In genomic region chr5:17296571-17297035, GRCm38 (mm10) we compare ENCODE assay signal across 12 mouse cellular contexts.
DNase-seq lines count a peak whose midpoint lies in the region; ATAC-seq and TF ChIP-seq lines count a peak whose summit lies in the region.
"Had no signal": no experiment of that assay in that cellular context is flagged by ENCODE, and none has a peak within 500 bp of the region (broad histone marks: within the 10 kb centered on the region; RNA-seq: fewer than 3 reads in every experiment).

No protein-coding gene starts in this region.

- H3K4me2 ChIP-seq in lung, embryonic 16.5 days (ENCODE audit: low read depth, low read length): no peak overlapping the region
- no peak overlapping the region for H3K4me2 ChIP-seq in forebrain, postnatal 0 days (ENCODE audit: low read depth)
- no peak overlapping the region for H3K4me2 ChIP-seq in kidney, postnatal 0 days (ENCODE audit: low read length)
- no peak overlapping the region for H3K4me2 ChIP-seq in stomach, embryonic 16.5 days (ENCODE audit: low read depth, low read length)
- H3K4me2 ChIP-seq: embryonic facial prominence, embryonic 15.5 days had no signal

- no peaks in the 10 kb centered on the region for H3K27me3 ChIP-seq in lung, embryonic 16.5 days (ENCODE audit: control insufficient read depth, insufficient read depth, low read depth, low read length)
- H3K27me3 ChIP-seq in forebrain, postnatal 0 days (ENCODE audit: insufficient read depth, low read length): no peaks in the 10 kb centered on the region
- no peaks in the 10 kb centered on the region for H3K27me3 ChIP-seq in kidney, postnatal 0 days (ENCODE audit: insufficient read depth, low read length)
- H3K27me3 ChIP-seq in stomach, embryonic 16.5 days (ENCODE audit: control insufficient read depth, insufficient read depth, low read length): no peaks in the 10 kb centered on the region
- H3K27me3 ChIP-seq: CH12.LX; embryonic facial prominence, embryonic 15.5 days had no signal

- 51% methylated on average over 4 of the region's 4 CpGs for WGBS in lung, embryonic 16.5 days
- 11% methylated on average over 4 of the region's 4 CpGs for WGBS in forebrain, postnatal 0 days
- WGBS in kidney, postnatal 0 days: 46% methylated on average over 4 of the region's 4 CpGs
- 48% methylated on average over 4 of the region's 4 CpGs for WGBS in stomach, embryonic 16.5 days

- DNase-seq in lung, postnatal 4 days: no peak
- DNase-seq in forebrain, postnatal 0 days: no peak
- peak; percentile 58 for DNase-seq in kidney, postnatal 0 days (ENCODE audit: low spot score)
- DNase-seq in adrenal gland, postnatal 14 days: no peak
- DNase-seq in gastrocnemius, postnatal 25 days: no peak
- DNase-seq: cerebellum, adult 9-11 months; liver had no signal

- H3K9ac ChIP-seq in lung, embryonic 16.5 days (ENCODE audit: low read length): no peak overlapping the region
- no peak overlapping the region for H3K9ac ChIP-seq in forebrain, postnatal 0 days
- H3K9ac ChIP-seq in kidney, postnatal 0 days (ENCODE audit: low read depth, low read length): no peak overlapping the region
- no peak overlapping the region for H3K9ac ChIP-seq in stomach, embryonic 16.5 days (ENCODE audit: low read length)
- H3K9ac ChIP-seq: embryonic facial prominence, embryonic 15.5 days had no signal

- no peaks in the 10 kb centered on the region for H3K4me1 ChIP-seq in lung, embryonic 16.5 days (replicated peaks; ENCODE audit: control insufficient read depth, insufficient read depth, low read length)
- H3K4me1 ChIP-seq in forebrain, postnatal 0 days (ENCODE audit: insufficient read depth): no peaks in the 10 kb centered on the region
- H3K4me1 ChIP-seq in kidney, postnatal 0 days (replicated peaks; ENCODE audit: insufficient read depth, low read length): no peaks in the 10 kb centered on the region
- H3K4me1 ChIP-seq in stomach, embryonic 16.5 days (ENCODE audit: control insufficient read depth, insufficient read depth, low read length): no peaks in the 10 kb centered on the region
- H3K4me1 ChIP-seq: embryonic facial prominence, embryonic 15.5 days had no signal

- no peak for TF ChIP-seq CTCF in forebrain, postnatal 0 days (IDR thresholded peaks at IDR 0.05; ENCODE audit: low read depth)
- TF ChIP-seq CTCF in kidney, postnatal 0 days (IDR thresholded peaks at IDR 0.05; ENCODE audit: low read depth): no peak

- peak overlapping the region; percentile 73 for H3K27ac ChIP-seq in lung, embryonic 16.5 days (ENCODE audit: low read length)
- H3K27ac ChIP-seq in forebrain, postnatal 0 days (ENCODE audit: low read depth, low read length): no peak overlapping the region
- H3K27ac ChIP-seq in kidney, postnatal 0 days: peak overlapping the region; percentile 48; the same call in 1 of the 2 replicates
- peak overlapping the region; percentile 72 for H3K27ac ChIP-seq in stomach, embryonic 16.5 days (ENCODE audit: low read length)
- H3K27ac ChIP-seq: embryonic facial prominence, embryonic 15.5 days; layer of hippocampus, adult 2 months had no signal

- H3K4me3 ChIP-seq in lung, embryonic 16.5 days (ENCODE audit: low read length): no peak overlapping the region
- H3K4me3 ChIP-seq in forebrain, postnatal 0 days (ENCODE audit: low read depth, low read length): no peak overlapping the region
- no peak overlapping the region for H3K4me3 ChIP-seq in kidney, postnatal 0 days (replicated peaks; ENCODE audit: low read depth, low read length)
- no peak overlapping the region for H3K4me3 ChIP-seq in stomach, embryonic 16.5 days (replicated peaks; ENCODE audit: low read length)
- H3K4me3 ChIP-seq: embryonic facial prominence, embryonic 15.5 days; layer of hippocampus, adult 2 months had no signal

- H3K36me3 ChIP-seq in lung, embryonic 16.5 days (ENCODE audit: control insufficient read depth, insufficient read depth, low read length): no peaks in the 10 kb centered on the region
- no peaks in the 10 kb centered on the region for H3K36me3 ChIP-seq in forebrain, postnatal 0 days (ENCODE audit: insufficient read depth)
- H3K36me3 ChIP-seq in kidney, postnatal 0 days (ENCODE audit: insufficient read depth, low read length): no peaks in the 10 kb centered on the region
- no peaks in the 10 kb centered on the region for H3K36me3 ChIP-seq in stomach, embryonic 16.5 days (ENCODE audit: control insufficient read depth, insufficient read depth, low read length)
- H3K36me3 ChIP-seq: embryonic facial prominence, embryonic 15.5 days had no signal

- ATAC-seq in lung, embryonic 16.5 days (ENCODE audit: low read depth): peak; percentile 87
- 0 out of 2 replicates have a peak, but pooled peaks have one; percentile 20 for ATAC-seq in forebrain, postnatal 0 days
- ATAC-seq in kidney, postnatal 0 days (replicated peaks; ENCODE audit: low FRiP score, low read depth): peak; percentile 85
- ATAC-seq in stomach, embryonic 16.5 days (ENCODE audit: insufficient read depth, low FRiP score): peak; percentile 77

- no peaks in the 10 kb centered on the region for H3K9me3 ChIP-seq in lung, embryonic 16.5 days (ENCODE audit: control insufficient read depth, low read length)
- H3K9me3 ChIP-seq in forebrain, postnatal 0 days (ENCODE audit: low read length): no peaks in the 10 kb centered on the region
- H3K9me3 ChIP-seq in kidney, postnatal 0 days (replicated peaks; ENCODE audit: low read length): no peaks in the 10 kb centered on the region
- no peaks in the 10 kb centered on the region for H3K9me3 ChIP-seq in stomach, embryonic 16.5 days (replicated peaks; ENCODE audit: control insufficient read depth, low read length)
- H3K9me3 ChIP-seq: embryonic facial prominence, embryonic 15.5 days had no signal

Comparison
In these comparisons a context has a peak if more than half of its experiments do, and no peak if none do; other contexts are left out.
1. ATAC-seq: peak in every context shown above with its lines; median percentile 87 in lung, embryonic 16.5 days; 85 in kidney, postnatal 0 days; 77 in stomach, embryonic 16.5 days; 20 in forebrain, postnatal 0 days.